Mouse (Mus musculus): ENCODE measurements at regions not wholly inside any gene's neighbourhood (a gene's known extent, or its start where the extent isn't known, plus 50 kb on each side); places are given as distances from the start of the nearest gene placed in this dataset.

DNA sequence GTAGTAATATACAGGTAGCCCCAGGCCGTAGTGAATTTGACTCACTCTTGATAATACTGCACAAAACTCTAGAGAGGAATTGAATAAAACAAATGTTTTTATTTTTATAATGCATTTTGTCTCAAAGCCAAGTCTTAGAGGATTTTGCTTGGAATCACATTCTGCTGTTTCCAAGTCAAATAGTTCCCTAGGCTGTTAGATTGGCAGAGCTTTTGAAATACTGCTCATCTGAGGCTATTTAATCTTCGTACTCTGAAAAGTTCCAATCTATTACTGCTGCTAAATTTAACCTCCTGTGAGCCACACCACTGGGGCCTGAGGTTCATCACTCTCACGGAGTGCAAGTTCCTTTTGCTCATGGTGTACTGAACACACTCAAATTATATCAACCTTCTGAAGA, 399.4 kb downstream of the Ets1 start:
- no peak for TF ChIP-seq POLR2A (IDR thresholded peaks at IDR 0.05; ENCODE audit: insufficient read length, low read depth)
- no peak for TF ChIP-seq E2F4 (IDR thresholded peaks at IDR 0.05; ENCODE audit: insufficient read depth)
- no peak for TF ChIP-seq MAX (IDR thresholded peaks at IDR 0.05; ENCODE audit: low read depth)
- no peak for TF ChIP-seq USF1 (IDR thresholded peaks at IDR 0.05; ENCODE audit: low read depth)
